Mouse (Mus musculus): ENCODE results near the gene Sdhd. TPM values are rescaled to one million over a fixed set of nuclear protein-coding genes. Genes with fewer than 3 reads are reported as not detected.

The Sdhd gene
- total RNA-seq, 1 experiment = 168 TPM

DNA sequence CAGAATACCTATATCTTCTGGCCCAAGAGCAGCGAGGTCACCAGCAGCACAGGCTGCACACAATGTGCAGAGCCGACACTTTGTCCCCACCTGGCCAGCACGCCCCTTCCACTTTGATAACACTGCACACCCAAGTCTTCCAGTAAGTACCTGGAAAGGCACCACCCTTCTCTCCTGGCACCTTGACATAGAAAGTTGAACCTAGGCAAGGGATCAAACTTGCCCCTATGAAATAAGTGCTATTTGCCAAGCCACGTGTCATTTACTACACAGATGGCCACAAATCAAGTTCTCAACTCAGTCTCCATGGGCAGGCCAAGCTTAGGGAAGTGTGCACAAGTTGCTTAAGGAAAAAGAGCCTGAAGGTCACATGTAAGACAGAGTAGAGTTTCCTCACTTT lies 16.7 kb downstream of the Sdhd start:
- H3K4me3 ChIP-seq (ENCODE audit: insufficient read depth in 1 of 2, low read depth in 1 of 2, low read length in 2 of 2, poor library complexity in 1 of 2, severe bottlenecking in 1 of 2) = no peak overlapping the region
- DNase-seq (ENCODE audit: low read depth, low spot score) = no peak
- H3K9ac ChIP-seq (ENCODE audit: insufficient read depth, low read depth, low read length, poor library complexity, severe bottlenecking) = no peak overlapping the region
- TF ChIP-seq HCFC1 (IDR thresholded peaks at IDR 0.05; ENCODE audit: borderline replicate concordance, insufficient read depth, low read length) = no peak
- H3K4me1 ChIP-seq (ENCODE audit: control insufficient read depth in 2 of 2, insufficient read depth in 2 of 2, low read length in 2 of 2, poor library complexity in 1 of 2) = no peaks in the 10 kb centered on the region
- no peak overlapping the region for H3K27ac ChIP-seq (ENCODE audit: insufficient read depth, low read depth, low read length, poor library complexity, severe bottlenecking)
- H3K9me3 ChIP-seq (ENCODE audit: control insufficient read depth, insufficient read depth, low read depth, low read length) = no peaks in the 10 kb centered on the region
- in situ Hi-C loops (cut with MboI; ENCODE audit: low sequenced_read_pairs in 2 of 2, unreplicated experiment in 2 of 2) = no loop called here
- no peaks in the 10 kb centered on the region for H3K36me3 ChIP-seq (ENCODE audit: control insufficient read depth, insufficient read depth, low read length, poor library complexity, severe bottlenecking)

DNA sequence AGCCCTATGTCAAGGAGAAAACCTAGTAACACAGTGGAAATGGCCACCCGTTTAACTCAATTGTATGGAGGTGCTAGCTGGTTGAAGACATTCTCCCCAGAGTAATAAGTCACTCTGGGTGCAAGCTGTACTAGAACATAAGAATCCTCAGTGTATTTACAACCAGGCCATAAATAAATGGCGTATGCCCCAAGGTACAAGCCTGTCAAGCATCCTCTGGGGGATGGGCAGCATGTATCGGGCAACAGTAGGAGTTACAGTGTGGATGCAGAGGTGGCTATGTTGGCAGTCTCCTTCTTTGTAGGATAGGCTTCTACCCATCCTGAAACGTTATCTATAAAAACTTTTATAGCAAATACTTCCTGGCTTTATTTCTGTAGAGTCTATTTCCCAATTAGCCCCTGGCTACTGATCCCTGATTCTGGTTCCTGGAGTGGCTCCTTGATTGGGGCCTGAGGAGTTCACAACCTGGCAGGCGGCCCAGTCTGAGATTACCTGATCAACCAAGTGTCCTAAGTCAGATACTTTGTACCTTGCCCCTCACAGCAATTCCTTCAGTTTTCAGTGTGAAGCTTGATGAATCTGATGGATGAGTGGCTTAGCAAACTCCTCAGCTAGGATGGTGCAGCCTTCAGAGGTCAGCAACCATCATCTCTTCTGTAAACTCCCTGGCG lies 18.3 kb downstream of the Sdhd start:
- Histone ChIP-seq H3K4me3 (ENCODE audit: insufficient read depth in 1 of 2, low read depth in 1 of 2, low read length in 2 of 2, poor library complexity in 1 of 2, severe bottlenecking in 1 of 2) (no peak overlapping the region), H3K36me3 (ENCODE audit: control insufficient read depth, insufficient read depth, low read length, poor library complexity, severe bottlenecking) (no peaks in the 10 kb centered on the region), H3K9me3 (ENCODE audit: control insufficient read depth, insufficient read depth, low read depth, low read length) (no peaks in the 10 kb centered on the region), H3K4me1 (ENCODE audit: control insufficient read depth in 2 of 2, insufficient read depth in 2 of 2, low read length in 2 of 2, poor library complexity in 1 of 2) (no peaks in the 10 kb centered on the region), H3K9ac (ENCODE audit: insufficient read depth, low read depth, low read length, poor library complexity, severe bottlenecking) (no peak overlapping the region), H3K27ac (ENCODE audit: insufficient read depth, low read depth, low read length, poor library complexity, severe bottlenecking) (no peak overlapping the region)
- DNase-seq (ENCODE audit: low read depth, low spot score) = no peak
- in situ Hi-C loops (cut with MboI; ENCODE audit: low sequenced_read_pairs in 2 of 2, unreplicated experiment in 2 of 2) = no loop called here
- no peak for TF ChIP-seq ZC3H11A (IDR thresholded peaks at IDR 0.05; ENCODE audit: borderline replicate concordance, low read depth, low read length)
- TF ChIP-seq HCFC1 (IDR thresholded peaks at IDR 0.05; ENCODE audit: borderline replicate concordance, insufficient read depth, low read length) = no peak
- no peak for TF ChIP-seq ZNF384 (IDR thresholded peaks at IDR 0.05; ENCODE audit: low read depth, low read length)
- no peak for TF ChIP-seq CHD2 (IDR thresholded peaks at IDR 0.05; ENCODE audit: low read depth, low read length)

DNA sequence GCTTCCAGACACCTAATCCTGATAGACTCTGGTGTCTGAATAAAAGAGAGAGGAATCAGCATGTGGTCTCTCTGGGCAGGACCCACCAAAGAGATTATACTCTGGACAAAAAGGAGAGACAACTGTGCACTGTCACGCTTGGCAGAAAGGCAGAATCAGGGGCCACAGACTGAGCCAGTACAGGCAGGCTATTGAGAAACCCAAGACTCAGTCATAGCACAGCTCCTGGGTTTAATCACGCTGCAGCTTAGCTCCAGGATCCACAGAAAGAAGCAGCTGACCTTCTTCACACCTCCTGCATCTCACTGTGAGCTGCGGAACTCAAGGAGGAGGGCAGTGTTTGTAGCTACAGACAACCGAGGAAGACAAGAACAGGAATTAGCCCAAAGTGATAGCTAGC lies 23.2 kb downstream of the Sdhd start:
- in situ Hi-C loops (cut with MboI; ENCODE audit: low sequenced_read_pairs in 2 of 2, unreplicated experiment in 2 of 2) = no loop called here
- Histone ChIP-seq H3K4me3 (ENCODE audit: insufficient read depth in 1 of 2, low read depth in 1 of 2, low read length in 2 of 2, poor library complexity in 1 of 2, severe bottlenecking in 1 of 2) (no peak overlapping the region), H3K27ac (ENCODE audit: insufficient read depth, low read depth, low read length, poor library complexity, severe bottlenecking) (no peak overlapping the region), H3K36me3 (ENCODE audit: control insufficient read depth, insufficient read depth, low read length, poor library complexity, severe bottlenecking) (no peaks in the 10 kb centered on the region), H3K4me1 (ENCODE audit: control insufficient read depth in 2 of 2, insufficient read depth in 2 of 2, low read length in 2 of 2, poor library complexity in 1 of 2) (no peaks in the 10 kb centered on the region), H3K9me3 (ENCODE audit: control insufficient read depth, insufficient read depth, low read depth, low read length) (no peaks in the 10 kb centered on the region), H3K9ac (ENCODE audit: insufficient read depth, low read depth, low read length, poor library complexity, severe bottlenecking) (no peak overlapping the region)
- DNase-seq (ENCODE audit: low read depth, low spot score) = no peak
- TF ChIP-seq ZNF384 (IDR thresholded peaks at IDR 0.05; ENCODE audit: low read depth, low read length) (no peak), HCFC1 (IDR thresholded peaks at IDR 0.05; ENCODE audit: borderline replicate concordance, insufficient read depth, low read length) (no peak), MAFK (IDR thresholded peaks at IDR 0.05; ENCODE audit: insufficient read depth, low read depth, low read length) (no peak), ZC3H11A (IDR thresholded peaks at IDR 0.05; ENCODE audit: borderline replicate concordance, low read depth, low read length) (no peak), CHD2 (IDR thresholded peaks at IDR 0.05; ENCODE audit: low read depth, low read length) (no peak)

DNA sequence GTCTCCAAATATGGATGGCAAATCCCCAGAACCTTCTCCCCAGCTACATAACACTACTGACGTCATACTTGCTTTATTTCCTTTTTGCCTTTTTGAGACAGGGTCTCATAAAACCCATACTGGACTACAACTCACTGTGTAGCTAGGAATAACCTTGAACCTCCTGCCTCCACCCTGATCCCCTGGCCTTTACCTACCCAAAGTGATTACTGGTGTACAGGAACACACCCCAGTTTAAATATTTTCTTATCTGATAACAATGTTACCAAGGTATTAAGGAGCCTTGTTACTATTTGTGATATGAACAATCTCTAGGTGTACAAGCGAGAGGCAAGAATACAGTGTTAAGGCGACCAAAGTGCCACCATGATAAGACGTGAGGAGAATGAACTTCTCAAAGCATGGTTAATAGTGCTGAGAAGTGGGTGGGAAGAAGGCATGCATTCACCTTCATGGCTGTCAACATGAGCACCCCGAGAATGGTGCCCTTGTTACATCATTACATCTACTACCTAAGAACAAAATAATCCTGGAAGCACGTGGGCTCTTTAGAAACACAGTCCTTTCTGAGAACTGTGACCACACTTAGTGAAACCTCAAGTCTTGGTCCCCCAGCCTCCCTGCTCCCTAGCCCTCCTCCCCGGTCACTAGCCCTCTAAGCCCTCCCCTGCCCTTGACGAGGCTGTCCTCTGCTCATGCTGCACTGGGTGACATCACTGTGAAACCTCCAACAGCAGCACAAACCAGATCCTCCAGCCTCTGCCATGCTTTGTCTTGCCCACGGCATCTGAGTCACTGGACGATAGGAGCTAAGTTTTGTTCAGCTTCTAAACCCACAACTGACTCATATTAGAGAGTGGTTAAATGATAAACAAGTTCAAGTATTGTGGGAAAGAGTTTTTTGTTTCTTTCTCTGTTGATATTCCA lies 33.8 kb downstream of the Sdhd start:
- no peak for TF ChIP-seq ZNF384 (IDR thresholded peaks at IDR 0.05; ENCODE audit: low read depth, low read length)
- no peak for TF ChIP-seq HCFC1 (IDR thresholded peaks at IDR 0.05; ENCODE audit: borderline replicate concordance, insufficient read depth, low read length)
- no peak for TF ChIP-seq CHD2 (IDR thresholded peaks at IDR 0.05; ENCODE audit: low read depth, low read length)
- TF ChIP-seq MAFK (IDR thresholded peaks at IDR 0.05; ENCODE audit: insufficient read depth, low read depth, low read length) = no peak
- no peak for TF ChIP-seq ZC3H11A (IDR thresholded peaks at IDR 0.05; ENCODE audit: borderline replicate concordance, low read depth, low read length)
- no peak overlapping the region for H3K27ac ChIP-seq (ENCODE audit: insufficient read depth, low read depth, low read length, poor library complexity, severe bottlenecking)
- no peak overlapping the region for H3K4me3 ChIP-seq (ENCODE audit: insufficient read depth in 1 of 2, low read depth in 1 of 2, low read length in 2 of 2, poor library complexity in 1 of 2, severe bottlenecking in 1 of 2)
- no peaks in the 10 kb centered on the region for H3K9me3 ChIP-seq (ENCODE audit: control insufficient read depth, insufficient read depth, low read depth, low read length)
- no peak overlapping the region for H3K9ac ChIP-seq (ENCODE audit: insufficient read depth, low read depth, low read length, poor library complexity, severe bottlenecking)
- H3K36me3 ChIP-seq (ENCODE audit: control insufficient read depth, insufficient read depth, low read length, poor library complexity, severe bottlenecking) = no peaks in the 10 kb centered on the region
- in situ Hi-C loops (cut with MboI; ENCODE audit: low sequenced_read_pairs in 2 of 2, unreplicated experiment in 2 of 2) = no loop called here
- no peak for DNase-seq (ENCODE audit: low read depth, low spot score)
- H3K4me1 ChIP-seq (ENCODE audit: control insufficient read depth in 2 of 2, insufficient read depth in 2 of 2, low read length in 2 of 2, poor library complexity in 1 of 2) = no peaks in the 10 kb centered on the region

Measured in ES-E14 (cell line).